Mouse (Mus musculus): Measurements from ENCODE around the gene Kmt5b. TPM values are rescaled to one million over a fixed set of nuclear protein-coding genes. Genes with fewer than 3 reads are reported as not detected.
A peak's percentile ranks its signal among the peaks of the same experiment; 100 is the strongest.

Kmt5b gene
- polyA plus RNA-seq, 1 experiment from 2014 or later, result 22.2 TPM

DNA sequence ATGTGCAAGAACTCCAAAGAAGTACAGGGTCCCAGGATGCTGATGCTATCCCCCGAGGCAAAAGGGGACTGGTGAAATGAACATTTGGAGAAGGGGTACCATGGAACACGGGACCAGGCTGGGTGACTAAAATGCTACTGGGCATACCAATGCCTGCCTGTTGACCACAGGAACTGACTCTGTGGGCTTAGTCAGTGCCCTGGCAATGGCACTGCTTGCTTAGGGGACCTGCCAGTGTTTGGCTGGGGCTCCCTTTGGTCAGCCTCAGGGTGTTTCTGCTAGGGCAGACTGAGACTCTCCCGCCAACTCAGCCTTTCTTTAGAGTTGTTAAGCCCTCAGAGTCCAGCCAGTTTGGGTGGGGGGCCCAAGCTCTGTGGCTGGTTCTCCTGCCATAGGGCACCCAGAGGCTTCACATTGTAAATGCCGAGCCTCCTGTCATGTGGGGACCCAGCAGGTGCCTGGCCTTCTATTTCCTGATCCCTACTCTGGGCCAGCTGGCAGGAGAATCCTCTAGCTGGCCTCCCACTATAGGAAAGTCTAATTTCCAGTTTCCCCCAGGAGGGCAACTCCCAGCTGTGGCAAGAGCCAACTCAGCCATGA is 1.9 kb upstream of the Kmt5b start:
- H3K4me3 ChIP-seq (ENCODE audit: low read depth, low read length), result no peak overlapping the region
- H3K9ac ChIP-seq (ENCODE audit: low read depth, low read length), result no peak overlapping the region
- H3K27me3 ChIP-seq (ENCODE audit: control insufficient read depth, insufficient read depth, low read length), result no peaks in the 10 kb centered on the region
- no peak for ATAC-seq (replicated peaks; ENCODE audit: insufficient number of reproducible peaks, low FRiP score, low TSS enrichment)
- no peaks in the 10 kb centered on the region for H3K36me3 ChIP-seq (ENCODE audit: control insufficient read depth, insufficient read depth, low read length)
- H3K4me1 ChIP-seq (ENCODE audit: control insufficient read depth, insufficient read depth, low read length), result peaks cover 8% of the 10 kb centered on the region
- no peak overlapping the region for H3K4me2 ChIP-seq
- H3K27ac ChIP-seq (ENCODE audit: low read depth, low read length), result no peak overlapping the region
- no peaks in the 10 kb centered on the region for H3K9me3 ChIP-seq (replicated peaks; ENCODE audit: control insufficient read depth, low read length)
- WGBS (ENCODE audit: insufficient replicate concordance), result 79% methylated on average over 4 of the region's 4 CpGs

- Histone ChIP-seq H3K4me1 (ENCODE audit: control insufficient read depth, insufficient read depth, low read length) (peaks cover 8% of the 10 kb centered on the region), H3K27me3 (ENCODE audit: control insufficient read depth, insufficient read depth, low read length) (no peaks in the 10 kb centered on the region), H3K9me3 (replicated peaks; ENCODE audit: control insufficient read depth, low read length) (no peaks in the 10 kb centered on the region), H3K27ac (ENCODE audit: low read depth, low read length) (no peak overlapping the region), H3K4me2 (peak overlapping the region; percentile 97), H3K9ac (ENCODE audit: low read depth, low read length) (no peak overlapping the region), H3K4me3 (ENCODE audit: low read depth, low read length) (no peak overlapping the region; the same call in 1 of the 2 replicates), H3K36me3 (ENCODE audit: control insufficient read depth, insufficient read depth, low read length) (no peaks in the 10 kb centered on the region)
- WGBS (ENCODE audit: insufficient replicate concordance), result 86% methylated on average over 5 of the region's 5 CpGs
- no peak for ATAC-seq (replicated peaks; ENCODE audit: insufficient number of reproducible peaks, low FRiP score, low TSS enrichment)
Measured at GRCm38 (mm10) chr19:3766378-3766777, 843 bp upstream of the Kmt5b start.

- Histone ChIP-seq H3K36me3 (ENCODE audit: control insufficient read depth, insufficient read depth, low read length) (no peaks in the 10 kb centered on the region; the same call in 1 of the 2 replicates), H3K27me3 (ENCODE audit: control insufficient read depth, insufficient read depth, low read length) (no peaks in the 10 kb centered on the region), H3K4me2 (peak overlapping the region; percentile 97), H3K27ac (ENCODE audit: low read depth, low read length) (peak overlapping the region; percentile 100), H3K9ac (ENCODE audit: low read depth, low read length) (peak overlapping the region; percentile 100), H3K9me3 (replicated peaks; ENCODE audit: control insufficient read depth, low read length) (no peaks in the 10 kb centered on the region), H3K4me3 (ENCODE audit: low read depth, low read length) (peak overlapping the region; percentile 98), H3K4me1 (ENCODE audit: control insufficient read depth, insufficient read depth, low read length) (peaks cover 8% of the 10 kb centered on the region)
- ATAC-seq (replicated peaks; ENCODE audit: insufficient number of reproducible peaks, low FRiP score, low TSS enrichment), result peak; percentile 72
- under 1% methylated on average over 107 of the region's 111 CpGs for WGBS (ENCODE audit: insufficient replicate concordance)
Measured at GRCm38 (mm10) chr19:3767781-3768696, 818 bp downstream of the Kmt5b start.

GRCm38 (mm10) chr19:3768697-3769383 is 1.6 kb downstream of the Kmt5b start:
- 1% methylated on average over 59 of the region's 60 CpGs for WGBS (ENCODE audit: insufficient replicate concordance)
- H3K27me3 ChIP-seq (ENCODE audit: control insufficient read depth, insufficient read depth, low read length), result no peaks in the 10 kb centered on the region
- peak overlapping the region; percentile 97 for H3K4me2 ChIP-seq
- H3K4me1 ChIP-seq (ENCODE audit: control insufficient read depth, insufficient read depth, low read length), result peaks cover 8% of the 10 kb centered on the region
- no peaks in the 10 kb centered on the region for H3K9me3 ChIP-seq (replicated peaks; ENCODE audit: control insufficient read depth, low read length)
- peak overlapping the region; percentile 98 for H3K4me3 ChIP-seq (ENCODE audit: low read depth, low read length)
- peak overlapping the region; percentile 100 for H3K9ac ChIP-seq (ENCODE audit: low read depth, low read length)
- H3K36me3 ChIP-seq (ENCODE audit: control insufficient read depth, insufficient read depth, low read length), result peaks cover 3% of the 10 kb centered on the region
- H3K27ac ChIP-seq (ENCODE audit: low read depth, low read length), result peak overlapping the region; percentile 100
- peak; percentile 92 for ATAC-seq (replicated peaks; ENCODE audit: insufficient number of reproducible peaks, low FRiP score, low TSS enrichment)

- H3K27ac ChIP-seq (ENCODE audit: low read depth, low read length), result no peak overlapping the region
- peaks cover 5% of the 10 kb centered on the region for H3K36me3 ChIP-seq (ENCODE audit: control insufficient read depth, insufficient read depth, low read length)
Measured at GRCm38 (mm10) chr19:3769533-3769932, 2.3 kb downstream of the Kmt5b start.

GRCm38 (mm10) chr19:3774159-3774558 is 6.9 kb downstream of the Kmt5b start:
- Histone ChIP-seq H3K27me3 (ENCODE audit: control insufficient read depth, insufficient read depth, low read length) (no peaks in the 10 kb centered on the region), H3K4me1 (ENCODE audit: control insufficient read depth, insufficient read depth, low read length) (peaks cover 3% of the 10 kb centered on the region), H3K9me3 (replicated peaks; ENCODE audit: control insufficient read depth, low read length) (no peaks in the 10 kb centered on the region), H3K4me2 (no peak overlapping the region), H3K27ac (ENCODE audit: low read depth, low read length) (no peak overlapping the region), H3K9ac (ENCODE audit: low read depth, low read length) (no peak overlapping the region), H3K36me3 (ENCODE audit: control insufficient read depth, insufficient read depth, low read length) (peaks cover 5% of the 10 kb centered on the region), H3K4me3 (ENCODE audit: low read depth, low read length) (no peak overlapping the region)
- 66% methylated on average over 2 of the region's 2 CpGs for WGBS (ENCODE audit: insufficient replicate concordance)
- no peak for ATAC-seq (replicated peaks; ENCODE audit: insufficient number of reproducible peaks, low FRiP score, low TSS enrichment)

More at GRCm38 (mm10) chr19:3769533-3769932, 2.3 kb downstream of the Kmt5b start:
- Histone ChIP-seq H3K4me3 (ENCODE audit: low read depth, low read length) (peak overlapping the region; percentile 98), H3K9me3 (replicated peaks; ENCODE audit: control insufficient read depth, low read length) (no peaks in the 10 kb centered on the region), H3K9ac (ENCODE audit: low read depth, low read length) (no peak overlapping the region), H3K27me3 (ENCODE audit: control insufficient read depth, insufficient read depth, low read length) (no peaks in the 10 kb centered on the region), H3K4me2 (peak overlapping the region; percentile 74), H3K4me1 (ENCODE audit: control insufficient read depth, insufficient read depth, low read length) (peaks cover 8% of the 10 kb centered on the region)
- no peak for ATAC-seq (replicated peaks; ENCODE audit: insufficient number of reproducible peaks, low FRiP score, low TSS enrichment)
- 81% methylated on average over 6 of the region's 6 CpGs for WGBS (ENCODE audit: insufficient replicate concordance)

GRCm38 (mm10) chr19:3778713-3779112 is 11.5 kb downstream of the Kmt5b start:
- 93% methylated on average over 8 of the region's 8 CpGs for WGBS (ENCODE audit: insufficient replicate concordance)
- Histone ChIP-seq H3K9me3 (replicated peaks; ENCODE audit: control insufficient read depth, low read length) (no peaks in the 10 kb centered on the region), H3K36me3 (ENCODE audit: control insufficient read depth, insufficient read depth, low read length) (peaks cover 4% of the 10 kb centered on the region; the same call in 1 of the 2 replicates), H3K9ac (ENCODE audit: low read depth, low read length) (no peak overlapping the region), H3K4me3 (ENCODE audit: low read depth, low read length) (no peak overlapping the region), H3K4me1 (ENCODE audit: control insufficient read depth, insufficient read depth, low read length) (no peaks in the 10 kb centered on the region; the same call in 1 of the 2 replicates), H3K27ac (ENCODE audit: low read depth, low read length) (no peak overlapping the region), H3K4me2 (no peak overlapping the region), H3K27me3 (ENCODE audit: control insufficient read depth, insufficient read depth, low read length) (no peaks in the 10 kb centered on the region)
- no peak for ATAC-seq (replicated peaks; ENCODE audit: insufficient number of reproducible peaks, low FRiP score, low TSS enrichment)

DNA sequence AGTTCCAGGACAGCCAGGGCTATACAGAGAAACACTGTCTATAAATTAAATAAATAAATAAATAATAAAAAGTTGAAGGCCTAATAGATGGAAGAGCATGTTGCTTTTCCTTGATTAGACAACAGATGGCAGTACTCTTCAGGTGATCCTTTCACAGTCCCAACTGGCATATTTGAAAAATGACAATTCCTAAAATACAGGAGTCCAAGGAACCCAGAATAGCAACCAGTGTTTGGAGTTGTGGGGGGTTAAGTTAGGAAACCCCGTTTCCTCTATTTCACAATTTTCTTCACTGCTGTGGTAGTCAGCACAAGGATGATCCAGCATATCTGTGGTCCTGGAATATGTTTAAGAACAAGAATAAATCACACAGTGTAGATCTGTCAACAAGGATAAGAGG is 22.9 kb downstream of the Kmt5b start:
- ATAC-seq (replicated peaks; ENCODE audit: insufficient number of reproducible peaks, low FRiP score, low TSS enrichment), result no peak
- Histone ChIP-seq H3K27me3 (ENCODE audit: control insufficient read depth, insufficient read depth, low read length) (no peaks in the 10 kb centered on the region), H3K4me3 (ENCODE audit: low read depth, low read length) (no peak overlapping the region), H3K9me3 (replicated peaks; ENCODE audit: control insufficient read depth, low read length) (no peaks in the 10 kb centered on the region), H3K36me3 (ENCODE audit: control insufficient read depth, insufficient read depth, low read length) (peaks cover 4% of the 10 kb centered on the region), H3K4me2 (no peak overlapping the region), H3K4me1 (ENCODE audit: control insufficient read depth, insufficient read depth, low read length) (peaks cover 6% of the 10 kb centered on the region), H3K27ac (ENCODE audit: low read depth, low read length) (no peak overlapping the region), H3K9ac (ENCODE audit: low read depth, low read length) (no peak overlapping the region)
- 76% methylated on average over 1 of the region's 1 CpGs for WGBS (ENCODE audit: insufficient replicate concordance)

Data from heart, embryonic 11.5 days (tissue).